Mouse (Mus musculus) gastrocnemius, adult 2 months (tissue): ENCODE measurements around the gene Raph1. TPM values are rescaled to one million over a fixed set of nuclear protein-coding genes. Genes with fewer than 3 reads are reported as not detected.
"Not testable (repeated sequence)": the region's sequence is repeated elsewhere in the genome, so short reads cannot be mapped to it uniquely, and the experiment has no call there.

ENCODE experiments used
- DNase-seq: peaks from one replicate; pipeline ENCODE4 v3.0.0; 2022
- H3K27ac ChIP-seq: fragments of 200-600 bp; 2 replicates; pipeline ENCODE4 v1.8.1; 2022; ENCODE audit warnings: mild to moderate bottlenecking
- H3K4me3 ChIP-seq: fragments of 200-600 bp; 2 replicates; pipeline ENCODE4 v1.8.1; 2022; ENCODE audit warnings: mild to moderate bottlenecking, moderate library complexity
- CTCF ChIP-seq: fragments of 200-600 bp; IDR thresholded peaks from 2 replicates; pipeline ENCODE4 v1.8.1; 2022; ENCODE audit warnings: antibody characterized with exemption, mild to moderate bottlenecking, moderate library complexity
- intact Hi-C: fragments of 180-260 bp; cut with DNase I; formaldehyde crosslinking; loops from one replicate; pipeline ENCODE4 v1.15.1; 2025
- microRNA-seq: library from miRNA; unstranded; fragments of <30 nt; microRNA quantifications from one replicate; pipeline ENCODE4 v1.2.0, GENCODE M21; 2021
- total RNA-seq, 2 experiments: library from RNA; stranded (reverse); gene quantifications; 2 replicates each; pipeline ENCODE4 v1.2.3; 2021

Gene Raph1
- total RNA-seq, 2 experiments from 2014 or later: 20.9 to 27.0 TPM

GRCm38 (mm10) chr1:60460623-60461022 lies 106.3 kb downstream of the Raph1 start:
- no peak overlapping the region for H3K27ac ChIP-seq
- no peak for TF ChIP-seq CTCF
- DNase-seq: no peak
- no peak overlapping the region for H3K4me3 ChIP-seq
- intact Hi-C loops: no loop called here

- DNase-seq: no peak
- intact Hi-C loops: no loop called here
- Histone ChIP-seq H3K4me3 (no peak overlapping the region), H3K27ac (no peak overlapping the region)
- no peak for TF ChIP-seq CTCF
These were observed 117.0 kb downstream of the Raph1 start for GRCm38 (mm10) chr1:60449896-60450295.

GRCm38 (mm10) chr1:60447067-60447466 lies 119.8 kb downstream of the Raph1 start:
- no peak overlapping the region for H3K27ac ChIP-seq
- no peak for DNase-seq

GRCm38 (mm10) chr1:60441438-60441837 lies 125.5 kb downstream of the Raph1 start:
- DNase-seq, H3K27ac ChIP-seq, intact Hi-C loops, H3K4me3 ChIP-seq: not testable (repeated sequence)
- 0 out of 2 replicates have a peak, but pooled peaks have one; percentile 18 for TF ChIP-seq CTCF

More at GRCm38 (mm10) chr1:60447067-60447466, 119.8 kb downstream of the Raph1 start:
- no peak for TF ChIP-seq CTCF
- no peak overlapping the region for H3K4me3 ChIP-seq
- intact Hi-C loops: no loop called here

- no peak for TF ChIP-seq CTCF
- no peak overlapping the region for H3K4me3 ChIP-seq
- H3K27ac ChIP-seq: no peak overlapping the region
- intact Hi-C loops: no loop called here
- DNase-seq: no peak
These were observed 134.4 kb downstream of the Raph1 start for GRCm38 (mm10) chr1:60432497-60432896.

Small RNAs within 50 kb of the gene (microRNA-seq; reads per million reads assigned to microRNA genes)
- gene Gm23762: not detected

Other genes with a start within 250 kb of the Raph1 start
- 1 to 10 TPM; 5.5 to 6.9 TPM for gene Cyp20a1, start 223.8 kb downstream of the Raph1 start, total RNA-seq
- 10 to 100 TPM; 10.8 to 10.9 TPM for gene Abi2, start 157.5 kb downstream of the Raph1 start, total RNA-seq
- 1 to 10 TPM; 2.8 to 4.8 TPM for gene Cd28, start 149.7 kb upstream of the Raph1 start, total RNA-seq